In genomic region chr7:65704818-65705242, GRCm38 (mm10) we compare ENCODE assay signal across 8 mouse cellular contexts. TPM values are rescaled to one million over a fixed set of nuclear protein-coding genes. Genes with fewer than 3 reads are reported as not detected.
DNase-seq lines count a peak whose midpoint lies in the region; ATAC-seq and TF ChIP-seq lines count a peak whose summit lies in the region.

No protein-coding gene starts in this region.

- no peak overlapping the region for H3K27ac ChIP-seq in hindbrain, embryonic 11.5 days (ENCODE audit: low read depth, low read length)
- H3K27ac ChIP-seq in lung, postnatal 0 days (ENCODE audit: low read length) = no peak overlapping the region

- no peaks in the 10 kb centered on the region for H3K27me3 ChIP-seq in hindbrain, embryonic 11.5 days (ENCODE audit: control insufficient read depth, insufficient read depth, low read length)
- no peaks in the 10 kb centered on the region for H3K27me3 ChIP-seq in lung, postnatal 0 days (replicated peaks; ENCODE audit: insufficient read depth, low read length)

- TF ChIP-seq EP300 in lung, postnatal 0 days (IDR thresholded peaks at IDR 0.05) = no peak

- 19% methylated on average over 10 of the region's 10 CpGs for WGBS in hindbrain, embryonic 11.5 days
- WGBS in lung, postnatal 0 days = 5% methylated on average over 10 of the region's 10 CpGs

- no peaks in the 10 kb centered on the region for H3K9me3 ChIP-seq in hindbrain, embryonic 11.5 days (ENCODE audit: control insufficient read depth, low read length)
- no peaks in the 10 kb centered on the region for H3K9me3 ChIP-seq in lung, postnatal 0 days (ENCODE audit: low read length)

- H3K4me3 ChIP-seq in hindbrain, embryonic 11.5 days (ENCODE audit: low read depth, low read length) = no peak overlapping the region
- peak overlapping the region; percentile 32 for H3K4me3 ChIP-seq in lung, postnatal 0 days (ENCODE audit: low read depth, low read length)

- no peak overlapping the region for H3K9ac ChIP-seq in hindbrain, embryonic 11.5 days (ENCODE audit: low read depth, low read length)
- H3K9ac ChIP-seq in lung, postnatal 0 days (replicated peaks; ENCODE audit: low read depth) = peak overlapping the region; percentile 24; the same call in 1 of the 2 replicates

- ATAC-seq in hindbrain, embryonic 11.5 days (ENCODE audit: low FRiP score) = peak; percentile 17; the same call in 1 of the 2 replicates
- ATAC-seq in lung, postnatal 0 days = peak; percentile 71

- H3K4me2 ChIP-seq in hindbrain, embryonic 11.5 days (replicated peaks; ENCODE audit: low read depth, low read length) = no peak overlapping the region
- peak overlapping the region; percentile 49 for H3K4me2 ChIP-seq in lung, postnatal 0 days (replicated peaks; ENCODE audit: low read depth, low read length)

- TF ChIP-seq CTCF in lung, postnatal 0 days (IDR thresholded peaks at IDR 0.05) = peak; percentile 99

- H3K36me3 ChIP-seq in hindbrain, embryonic 11.5 days (ENCODE audit: control insufficient read depth, insufficient read depth, low read length) = peaks cover 3% of the 10 kb centered on the region; the same call in 1 of the 2 replicates
- H3K36me3 ChIP-seq in lung, postnatal 0 days (ENCODE audit: insufficient read depth, low read length) = 0 out of 2 replicates have a peak, but pooled peaks cover 4% of the 10 kb centered on the region

- no peaks in the 10 kb centered on the region for H3K4me1 ChIP-seq in hindbrain, embryonic 11.5 days (replicated peaks; ENCODE audit: control insufficient read depth, insufficient read depth, low read length)
- H3K4me1 ChIP-seq in lung, postnatal 0 days (ENCODE audit: insufficient read depth, low read depth, low read length) = no peaks in the 10 kb centered on the region

- peak; percentile 78 for DNase-seq in R1 (ENCODE audit: low read depth, low spot score)
- DNase-seq in cerebellum, postnatal 10 days = peak; percentile 87 to 92
- peak; percentile 55 to 94 for DNase-seq in frontal cortex, adult 2 months (ENCODE audit: extremely low spot score in 1 of 2, low spot score in 1 of 2)
- DNase-seq in hindbrain, embryonic 11.5 days (ENCODE audit: low spot score) = peak; percentile 90
- DNase-seq in layer of hippocampus, adult 9-11 months = peak; percentile 54
- peak; percentile 84 for DNase-seq in lung, postnatal 0 days (ENCODE audit: low spot score)
- peak; percentile 72 for DNase-seq in ovary, postnatal 14 days (ENCODE audit: low spot score)
- DNase-seq in thymus, postnatal 10 days (ENCODE audit: low spot score in 2 of 2) = peak; percentile 27 to 67

RNA-seq across cellular contexts. Expression of gene Tm2d3, which starts 13.9 kb away (rescaled TPM):
- polyA plus RNA-seq in frontal cortex, adult 2 months (2012; rRNA removed) = 99.7 and 106 TPM in 2 replicates
- polyA plus RNA-seq in hindbrain, embryonic 11.5 days (2014; fragmentation: Nextera tagmentation; extraction: Ambion mirVana) = 71.6 and 72.1 TPM in 2 replicates
- 65.4 and 69.8 TPM in 2 replicates for polyA plus RNA-seq in lung, postnatal 0 days (2015; fragmentation: Nextera tagmentation; extraction: Ambion mirVana)
